Mouse (Mus musculus) right cerebral cortex, adult 18-20 months (tissue): ENCODE data around the gene Prtg.

Experiments
- DNase-seq: peaks from one replicate; pipeline ENCODE4 v3.0.0; 2022; ENCODE audit warnings: mixed read lengths

Prtg gene

GRCm38 (mm10) chr9:72812091-72812490 lies 5.4 kb downstream of the Prtg start:
- no peak for DNase-seq

- no peak for DNase-seq
Measured at GRCm38 (mm10) chr9:72812594-72813570, 6.2 kb downstream of the Prtg start.

GRCm38 (mm10) chr9:72825511-72825910 lies 18.8 kb downstream of the Prtg start:
- no peak for DNase-seq

- no peak for DNase-seq
Measured at GRCm38 (mm10) chr9:72825976-72826375, 19.3 kb downstream of the Prtg start.

- no peak for DNase-seq
Measured at GRCm38 (mm10) chr9:72828616-72829257, 22.1 kb downstream of the Prtg start.

GRCm38 (mm10) chr9:72833992-72834696 lies 27.5 kb downstream of the Prtg start:
- no peak for DNase-seq

GRCm38 (mm10) chr9:72835007-72835406 lies 28.3 kb downstream of the Prtg start:
- DNase-seq: peak; percentile 35

- no peak for DNase-seq
Measured at GRCm38 (mm10) chr9:72836708-72837495, 30.2 kb downstream of the Prtg start.

GRCm38 (mm10) chr9:72837598-72838160 lies 31.0 kb downstream of the Prtg start:
- DNase-seq: no peak

GRCm38 (mm10) chr9:72838256-72838655 lies 31.6 kb downstream of the Prtg start:
- no peak for DNase-seq

GRCm38 (mm10) chr9:72839346-72839990 lies 32.8 kb downstream of the Prtg start:
- no peak for DNase-seq

GRCm38 (mm10) chr9:72844496-72844895 lies 37.8 kb downstream of the Prtg start:
- DNase-seq: peak; percentile 84

- no peak for DNase-seq
Measured at GRCm38 (mm10) chr9:72846160-72846559, 39.5 kb downstream of the Prtg start.

GRCm38 (mm10) chr9:72851541-72851940 lies 44.9 kb downstream of the Prtg start:
- no peak for DNase-seq

- DNase-seq: no peak
Measured at GRCm38 (mm10) chr9:72851979-72852378, 45.3 kb downstream of the Prtg start.

GRCm38 (mm10) chr9:72853681-72854190 lies 47.1 kb downstream of the Prtg start:
- DNase-seq: no peak

GRCm38 (mm10) chr9:72856721-72857120 lies 50.0 kb downstream of the Prtg start:
- no peak for DNase-seq

- no peak for DNase-seq
Measured at GRCm38 (mm10) chr9:72860764-72861163, 54.1 kb downstream of the Prtg start.

- no peak for DNase-seq
Measured at GRCm38 (mm10) chr9:72861235-72861634, 54.6 kb downstream of the Prtg start.

- no peak for DNase-seq
Measured at GRCm38 (mm10) chr9:72862186-72862585, 55.5 kb downstream of the Prtg start.

GRCm38 (mm10) chr9:72862955-72863354 lies 56.3 kb downstream of the Prtg start:
- no peak for DNase-seq
